Comparison of ENCODE assay signal across 13 mouse cellular contexts in the genomic region with DNA sequence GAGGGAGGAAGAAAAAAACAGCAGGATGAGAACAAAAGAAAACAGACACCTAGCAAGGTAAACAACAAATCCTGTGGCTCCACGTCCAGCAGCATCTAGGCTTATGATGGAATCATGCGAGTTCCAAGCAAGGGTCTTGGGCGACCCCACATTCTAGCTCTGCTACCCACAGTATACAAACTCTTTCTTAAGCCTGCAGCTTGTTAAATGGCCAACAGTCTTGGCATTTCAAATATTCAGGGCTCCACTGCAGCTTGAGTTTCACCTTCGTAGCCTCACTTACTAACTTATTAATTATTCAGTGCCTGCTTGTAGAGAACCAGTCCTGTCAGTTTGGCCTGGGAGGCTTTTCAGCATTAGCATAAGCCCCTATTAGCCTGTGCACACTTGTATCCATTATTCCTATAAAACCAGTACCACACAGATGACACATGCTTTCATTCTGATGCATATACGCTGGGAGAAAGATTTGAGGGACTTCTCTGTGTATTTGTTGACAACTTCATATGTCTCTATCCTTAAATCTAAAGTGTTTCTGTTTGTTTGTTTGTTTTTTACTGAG.
"Had no signal": no experiment of that assay in that cellular context is flagged by ENCODE, and none has a peak within 500 bp of the region (broad histone marks: within the 10 kb centered on the region; RNA-seq: fewer than 3 reads in every experiment).

No protein-coding gene starts in this region.

- H3K27me3 ChIP-seq: kidney, embryonic 15.5 days; limb, embryonic 15.5 days; liver, embryonic 12.5 days; neural tube, embryonic 12.5 days had no signal

- DNase-seq: layer of hippocampus, adult 9-11 months; layer of hippocampus, postnatal 36 days; lung, embryonic 14.5 days; lung, postnatal 10 days; lung, postnatal 4 days; thymus, postnatal 14 days had no signal

- H3K4me3 ChIP-seq: kidney, embryonic 15.5 days; limb, embryonic 15.5 days; liver, embryonic 12.5 days; myocyte; neural tube, embryonic 12.5 days had no signal

- H3K4me2 ChIP-seq: kidney, embryonic 15.5 days; limb, embryonic 15.5 days; liver, embryonic 12.5 days; lung, embryonic 14.5 days; neural tube, embryonic 12.5 days had no signal

- ATAC-seq: hindbrain, postnatal 0 days; liver, embryonic 12.5 days had no signal

- H3K27ac ChIP-seq: hindbrain, postnatal 0 days; kidney, embryonic 15.5 days; limb, embryonic 15.5 days; liver, embryonic 12.5 days; neural tube, embryonic 12.5 days; stomach, postnatal 0 days had no signal

- H3K4me1 ChIP-seq: kidney, embryonic 15.5 days; limb, embryonic 15.5 days; liver, embryonic 12.5 days; neural tube, embryonic 12.5 days had no signal

- H3K9ac ChIP-seq: kidney, embryonic 15.5 days; limb, embryonic 15.5 days; liver, embryonic 12.5 days; lung, embryonic 14.5 days; neural tube, embryonic 12.5 days had no signal

- H3K9me3 ChIP-seq: kidney, embryonic 15.5 days; limb, embryonic 15.5 days; liver, embryonic 12.5 days; neural tube, embryonic 12.5 days had no signal
